Mouse (Mus musculus): ENCODE measurements at regions not wholly inside any gene's neighbourhood (a gene's known extent, or its start where the extent isn't known, plus 50 kb on each side); places are given as distances from the start of the nearest gene placed in this dataset.

DNA sequence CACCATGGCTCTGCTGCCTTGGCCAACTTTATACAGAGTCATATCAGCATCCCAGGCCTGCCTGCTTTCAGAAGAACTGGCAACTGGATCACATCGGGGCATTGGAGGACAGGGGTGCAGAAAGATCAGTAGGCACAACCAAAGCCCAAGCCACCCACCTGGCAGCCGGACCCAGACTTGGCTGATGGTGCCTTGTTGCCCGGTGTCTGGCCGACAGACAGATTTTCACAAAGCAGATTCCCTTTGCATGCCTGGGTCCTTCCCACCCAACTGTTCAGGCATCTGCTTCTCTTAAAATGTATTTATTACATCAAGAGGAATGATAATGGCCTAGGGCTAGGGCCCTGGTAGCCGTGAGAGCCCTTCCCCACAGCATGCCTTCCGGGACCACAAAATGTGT is 96.2 kb downstream of the Gm26897 start:
- no peak for DNase-seq (ENCODE audit: low spot score in 2 of 2)

DNA sequence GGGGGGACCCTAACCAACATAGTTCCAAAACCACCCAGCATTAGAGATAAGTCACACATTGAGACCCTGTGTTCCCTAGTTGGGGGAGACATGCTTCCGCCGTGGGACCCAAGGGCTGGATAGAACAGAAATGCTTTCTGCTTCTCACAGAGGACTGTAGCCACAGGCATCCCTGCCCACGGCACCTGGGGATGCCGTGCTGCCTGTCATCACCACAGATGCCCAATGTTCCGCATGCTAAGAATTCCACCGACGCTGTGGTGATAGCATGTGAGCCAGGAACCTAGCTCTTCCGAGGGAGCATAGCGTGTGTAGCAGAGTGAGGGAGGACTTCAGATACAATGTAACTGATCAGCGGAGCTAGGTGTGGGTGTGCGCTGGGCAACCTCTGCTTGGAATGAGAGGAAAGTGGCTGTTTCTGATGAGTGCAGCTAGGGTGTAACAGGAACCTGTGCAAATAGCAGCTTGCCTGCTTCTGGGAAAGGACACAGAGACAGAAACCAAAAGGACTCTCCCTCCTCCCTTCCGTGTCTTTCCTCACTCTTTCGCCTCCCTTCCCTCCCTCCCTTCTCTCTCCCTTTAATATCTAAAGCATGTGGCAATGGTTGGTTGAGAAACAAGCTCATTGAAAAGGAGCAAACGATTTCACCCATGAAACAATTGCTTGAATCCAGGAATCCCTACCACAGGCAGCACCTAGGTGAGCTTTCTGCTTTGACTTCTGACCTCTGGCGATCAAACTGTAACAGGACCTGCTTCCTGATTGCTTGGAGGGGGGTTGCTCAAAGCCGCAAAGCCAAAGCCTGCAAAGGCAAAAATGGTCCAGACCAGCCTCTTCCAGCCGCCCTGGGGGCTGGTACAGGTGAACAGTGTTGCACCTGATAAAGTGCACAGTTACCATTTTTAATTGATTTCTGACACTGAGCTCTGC is 102.3 kb downstream of the Gm26897 start:
- DNase-seq (ENCODE audit: low spot score in 2 of 2): no peak

GRCm38 (mm10) chr5:111836668-111837234 is 103.0 kb downstream of the Gm26897 start:
- no peak for DNase-seq (ENCODE audit: low spot score in 2 of 2)

GRCm38 (mm10) chr5:111842461-111842860 is 108.7 kb downstream of the Gm26897 start:
- no peak for DNase-seq (ENCODE audit: low spot score in 2 of 2)

DNA sequence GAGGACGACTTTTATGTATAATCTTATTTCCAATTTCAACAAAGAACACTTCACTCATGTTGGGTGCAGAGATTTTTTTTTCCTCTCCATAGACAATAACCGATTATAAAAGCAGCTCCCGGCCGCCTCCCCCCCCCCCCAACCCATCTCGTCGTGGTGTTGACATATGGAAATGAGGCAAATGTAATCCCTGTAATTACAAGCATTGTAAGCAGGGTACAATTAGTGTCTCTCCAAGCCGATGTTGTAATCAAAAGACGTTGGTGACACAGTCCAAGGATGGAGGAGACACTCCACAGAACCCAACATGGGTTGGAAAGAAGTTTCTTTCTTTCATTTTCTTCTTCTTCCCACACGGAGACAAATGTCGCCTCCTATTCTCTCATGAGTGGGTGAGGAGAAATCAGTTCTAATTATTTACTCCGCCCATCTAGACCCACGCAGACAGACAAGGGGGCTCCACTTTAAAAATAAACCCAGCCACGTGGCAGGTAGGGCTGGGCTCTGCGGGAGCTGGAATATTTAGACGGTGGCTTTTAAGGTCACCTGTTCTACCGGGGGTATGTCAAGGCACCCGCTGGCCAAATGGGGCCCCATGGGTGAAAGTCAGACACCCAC is 110.0 kb downstream of the Gm26897 start:
- DNase-seq (ENCODE audit: low spot score in 2 of 2): no peak

- no peak for DNase-seq (ENCODE audit: low spot score in 2 of 2)
These were observed 110.8 kb downstream of the Gm26897 start for GRCm38 (mm10) chr5:111844528-111844927.

- no peak for DNase-seq (ENCODE audit: low spot score in 2 of 2)
These were observed 115.2 kb downstream of the Gm26897 start for GRCm38 (mm10) chr5:111848917-111849316.

DNA sequence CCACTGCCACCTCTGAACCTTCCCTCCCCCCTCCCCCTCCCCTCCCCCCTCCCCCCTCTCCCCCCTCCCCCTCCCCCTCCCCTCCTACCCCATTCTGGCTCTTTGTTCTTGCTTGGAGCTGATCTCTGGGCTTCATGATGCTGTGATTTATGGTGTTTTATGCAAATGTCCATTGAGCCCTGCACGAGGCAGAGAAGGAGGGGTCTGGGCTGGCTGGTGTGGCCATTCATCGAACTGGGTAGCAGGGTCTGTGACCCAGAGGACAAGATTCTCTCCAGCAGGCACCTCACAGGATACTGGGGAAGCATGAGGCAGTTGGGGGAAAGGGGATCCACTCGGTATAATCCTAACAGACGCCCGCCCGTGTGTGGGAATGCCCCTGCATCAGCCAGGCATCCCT is 119.0 kb downstream of the Gm26897 start:
- DNase-seq (ENCODE audit: low spot score in 2 of 2): no peak

GRCm38 (mm10) chr5:111855366-111855765 is 121.6 kb downstream of the Gm26897 start:
- DNase-seq (ENCODE audit: low spot score in 2 of 2): no peak

DNA sequence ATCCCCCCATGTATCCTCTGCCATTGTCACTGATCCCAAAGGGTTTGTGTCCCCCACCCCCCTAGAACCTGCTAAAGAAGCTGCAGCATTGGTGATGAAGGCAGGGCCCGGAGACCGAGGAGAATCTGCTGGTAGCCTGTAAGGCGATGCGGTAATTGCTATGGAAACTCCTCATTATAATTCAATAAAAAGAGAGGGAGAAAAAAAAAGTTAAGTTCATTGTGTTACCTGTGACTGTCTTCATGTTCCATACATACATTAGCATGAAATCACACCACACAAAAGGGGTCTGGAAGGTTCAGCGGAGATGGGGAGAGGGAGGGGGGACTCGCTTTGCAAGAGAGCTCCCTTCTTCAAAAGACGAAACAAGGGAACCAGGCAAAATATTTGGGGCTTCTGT is 123.5 kb downstream of the Gm26897 start:
- DNase-seq (ENCODE audit: low spot score in 2 of 2): no peak

- no peak for DNase-seq (ENCODE audit: low spot score in 2 of 2)
These were observed 126.7 kb downstream of the Gm26897 start for GRCm38 (mm10) chr5:111860436-111860835.

DNA sequence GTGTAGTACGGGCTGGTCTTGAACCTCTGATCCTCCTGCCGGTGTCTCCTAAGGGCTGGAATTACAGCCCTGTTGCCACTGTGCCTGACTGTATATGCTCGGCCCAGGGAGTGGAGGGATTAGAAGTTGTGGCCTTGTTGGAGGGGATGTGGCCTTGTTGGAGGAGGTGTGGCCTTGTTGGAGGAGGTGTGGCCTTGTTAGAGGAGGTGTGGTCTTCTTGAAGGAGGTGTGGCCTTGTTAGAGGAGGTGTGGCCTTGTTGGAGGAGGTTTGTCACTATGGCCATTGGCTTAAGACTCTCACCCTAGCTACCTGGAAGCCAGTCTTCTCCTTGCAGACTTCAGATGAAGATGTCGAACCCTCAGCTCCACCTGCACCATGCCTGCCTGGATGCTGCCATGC is 128.6 kb downstream of the Gm26897 start:
- DNase-seq (ENCODE audit: low spot score in 2 of 2): no peak

DNA sequence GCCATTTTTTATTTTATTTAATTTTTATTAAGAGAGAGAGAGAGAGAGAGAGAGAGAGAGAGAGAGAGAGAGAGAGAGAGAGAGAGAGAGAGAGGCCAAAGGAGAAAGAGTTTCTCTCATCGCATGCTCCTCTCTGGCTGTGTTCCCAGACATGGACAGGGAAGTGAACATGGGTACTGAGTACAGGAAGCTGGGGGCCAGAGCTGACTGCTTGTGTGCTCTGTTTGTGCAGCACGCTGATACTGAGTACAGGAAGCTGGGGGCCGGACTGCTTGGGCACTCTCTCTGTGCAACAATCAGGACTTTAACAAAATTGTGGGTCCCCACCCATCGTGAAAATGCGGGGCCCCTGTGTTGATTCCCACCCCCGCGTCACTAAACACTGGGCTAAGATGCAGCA is 130.2 kb downstream of the Gm26897 start:
- no peak for DNase-seq (ENCODE audit: low spot score in 2 of 2)

DNA sequence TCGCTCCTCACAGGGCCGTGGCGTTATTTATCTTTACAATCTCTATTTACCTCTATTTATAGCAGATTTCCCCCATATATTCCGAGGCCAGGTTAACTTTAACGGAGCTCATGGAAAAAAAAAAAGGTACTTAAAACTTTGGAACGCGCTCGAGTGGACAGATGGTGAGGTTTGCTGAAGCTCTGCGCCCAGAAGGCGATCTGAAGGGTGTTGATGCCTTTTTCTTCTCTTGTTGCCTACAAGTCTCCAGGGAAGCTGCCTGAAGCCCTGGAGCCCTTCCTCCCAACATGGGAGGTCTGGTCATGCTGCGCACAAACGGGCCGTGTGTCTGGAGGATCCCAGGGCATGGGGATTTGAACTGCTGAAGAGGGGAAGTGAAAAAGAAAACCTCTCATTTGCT is 130.9 kb downstream of the Gm26897 start:
- no peak for DNase-seq (ENCODE audit: low spot score in 2 of 2)

DNA sequence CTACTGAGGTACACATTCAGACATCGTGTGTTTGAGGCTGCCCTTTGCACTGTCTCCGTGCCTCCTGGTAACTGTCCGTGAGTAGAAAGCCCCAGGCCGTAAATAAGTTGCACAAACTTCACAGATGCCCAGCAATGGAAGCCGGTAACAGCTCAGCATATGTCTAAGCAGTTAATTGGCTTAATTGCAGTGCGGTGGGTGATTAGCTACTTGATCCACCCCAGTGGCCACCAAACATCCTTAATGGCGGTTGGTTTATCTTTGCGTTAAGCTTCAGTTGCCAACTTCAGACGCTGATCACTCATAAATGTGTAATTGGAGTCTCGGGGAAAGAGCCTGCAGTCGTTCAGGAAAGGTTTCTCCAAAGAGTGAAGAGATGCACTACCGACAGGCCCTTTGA is 135.3 kb downstream of the Gm26897 start:
- no peak for DNase-seq (ENCODE audit: low spot score in 2 of 2)

DNA sequence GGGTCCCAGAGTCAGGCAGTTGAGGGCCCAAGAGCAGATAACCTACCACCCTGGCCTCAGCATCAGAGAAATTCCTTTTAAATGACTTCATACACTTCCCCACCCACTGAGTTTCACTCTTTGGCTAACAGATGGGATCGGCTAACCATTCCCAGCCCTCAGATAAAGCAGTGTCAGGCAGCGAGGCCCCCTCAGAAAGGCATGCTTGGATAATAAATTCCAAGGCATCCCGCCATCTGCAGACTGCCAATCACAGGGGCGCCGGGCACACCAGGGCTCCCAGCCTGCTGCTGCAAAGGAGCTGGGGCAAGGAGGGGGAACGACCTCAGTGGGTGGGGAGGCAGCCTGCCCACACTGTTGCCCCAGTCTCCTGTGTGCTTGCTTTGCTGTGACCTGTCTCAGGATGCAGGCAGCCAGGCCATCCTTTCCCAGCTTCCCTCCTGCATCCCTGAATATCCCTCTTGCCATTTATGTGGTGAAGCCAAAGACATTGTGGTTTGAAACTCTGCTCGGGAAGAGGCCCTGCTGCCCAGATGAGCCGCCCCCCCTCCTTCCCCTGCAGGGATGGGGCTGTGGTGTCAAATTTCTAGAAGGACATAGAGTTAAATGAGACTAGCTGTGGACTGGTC is 143.6 kb downstream of the Gm26897 start:
- no peak for DNase-seq (ENCODE audit: low spot score in 2 of 2)

DNA sequence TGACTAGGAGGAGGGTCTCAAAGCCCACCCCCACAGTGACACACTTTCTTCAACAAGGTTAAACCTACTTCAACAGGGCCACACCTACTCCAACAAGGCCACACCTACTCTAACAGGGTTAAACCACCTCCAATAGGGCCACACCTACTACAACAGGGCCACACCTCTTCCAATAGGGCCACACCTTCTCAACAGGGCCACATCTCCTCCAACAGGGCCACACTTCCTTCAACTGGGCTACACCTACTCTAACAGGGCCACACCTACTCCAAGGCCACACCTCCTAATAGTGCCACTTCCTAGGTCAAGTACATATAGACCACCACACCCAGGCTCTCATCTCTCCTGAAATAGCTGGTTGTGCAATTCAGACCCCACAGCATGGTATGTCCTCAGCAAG is 145.3 kb downstream of the Gm26897 start:
- no peak for DNase-seq (ENCODE audit: low spot score in 2 of 2)

DNA sequence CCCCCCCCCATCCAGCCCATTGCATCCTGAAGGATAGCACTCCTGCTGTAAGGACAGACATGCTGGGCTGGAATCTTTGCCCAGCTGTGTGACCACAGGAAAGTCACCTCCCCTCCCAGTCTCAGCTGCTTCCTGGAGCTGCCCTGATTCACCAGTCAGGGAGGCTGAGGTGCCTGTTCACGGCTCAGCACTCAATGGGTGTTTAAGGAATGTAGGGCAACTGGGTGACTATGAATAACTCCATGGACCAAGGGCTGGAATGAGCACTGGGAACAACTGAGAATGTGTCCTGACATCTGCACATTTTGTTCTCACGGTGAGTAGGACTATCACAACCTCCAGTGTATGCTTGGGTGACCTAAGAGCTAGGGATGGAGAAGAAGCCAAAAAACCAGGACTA is 146.5 kb downstream of the Gm26897 start:
- no peak for DNase-seq (ENCODE audit: low spot score in 2 of 2)

DNA sequence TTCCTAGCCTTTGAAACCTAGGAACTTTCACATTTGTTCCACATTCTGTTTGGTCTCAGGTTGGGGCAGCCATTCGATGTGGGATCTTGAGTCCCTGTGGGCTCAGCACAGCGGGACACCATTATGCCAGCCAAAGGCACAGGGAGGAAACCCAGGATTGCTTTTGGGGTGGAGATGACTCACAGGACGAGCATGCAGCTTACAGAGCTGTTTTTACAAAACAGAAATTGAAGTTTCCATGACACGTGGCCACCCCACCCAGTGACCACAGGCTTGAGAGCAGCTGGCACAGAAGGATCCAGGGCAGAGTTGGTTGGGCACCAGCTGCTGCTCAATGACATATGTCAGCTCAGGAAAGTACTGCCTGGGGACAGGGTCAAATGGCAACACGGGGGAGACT is 147.8 kb downstream of the Gm26897 start:
- no peak for DNase-seq (ENCODE audit: low spot score in 2 of 2)

- DNase-seq (ENCODE audit: low spot score in 2 of 2): no peak
These were observed 153.6 kb downstream of the Gm26897 start for GRCm38 (mm10) chr5:111887281-111887680.

GRCm38 (mm10) chr5:111890800-111891199 is 157.1 kb downstream of the Gm26897 start:
- DNase-seq (ENCODE audit: low spot score in 2 of 2): no peak

DNA sequence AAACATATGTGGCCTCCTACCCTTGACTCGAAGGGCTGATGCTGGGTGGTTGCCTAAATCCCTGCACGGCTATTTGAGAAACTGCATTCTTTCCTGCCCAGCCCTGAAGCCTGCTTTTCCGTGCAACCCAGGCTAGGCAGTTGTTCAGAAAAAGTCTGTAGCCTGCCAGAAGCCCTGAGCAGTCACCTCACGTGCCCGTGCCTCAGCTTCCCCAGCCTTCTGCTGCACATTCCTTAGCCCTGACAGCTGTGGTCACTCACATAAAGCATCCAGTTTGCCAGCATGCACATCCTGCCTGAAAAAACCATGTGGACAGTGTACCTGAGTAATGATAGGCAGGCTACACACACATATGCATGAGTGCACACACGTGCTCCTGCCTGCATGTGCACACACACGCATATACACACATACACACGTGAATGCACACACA is 157.6 kb downstream of the Gm26897 start:
- no peak for DNase-seq (ENCODE audit: low spot score in 2 of 2)
